Comparison of ENCODE assay signal across 13 mouse cellular contexts in the genomic region with DNA sequence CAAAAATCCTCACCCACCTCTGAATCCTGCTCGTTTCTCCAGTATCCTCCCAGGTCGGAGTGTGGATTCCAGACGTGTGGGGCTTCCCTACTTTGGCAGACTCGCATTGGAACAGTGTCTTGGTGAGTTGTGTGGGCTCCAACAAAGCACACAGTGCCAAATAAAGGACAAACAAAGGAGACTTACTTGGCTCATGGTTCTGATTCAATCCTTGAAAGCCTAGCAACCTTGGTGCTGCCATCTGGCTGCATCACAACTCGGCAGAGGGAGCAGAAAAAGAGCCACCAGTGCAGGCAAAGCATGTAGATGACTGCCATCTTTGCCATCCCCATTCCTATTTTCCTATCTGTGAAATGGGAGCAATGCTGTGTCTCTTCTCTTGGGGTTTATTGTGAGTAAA.
DNase-seq lines count a peak whose midpoint lies in the region.
"Had no signal": no experiment of that assay in that cellular context is flagged by ENCODE, and none has a peak within 500 bp of the region (broad histone marks: within the 10 kb centered on the region; RNA-seq: fewer than 3 reads in every experiment).

No protein-coding gene starts in this region.

- intact Hi-C loops in heart, postnatal 14 days (cut with DNase I), result loop anchor here (10.0 kb wide), 1 partner anchor 131 kb away; a partner anchor contains a TSS

- peak; percentile 7 to 28 for DNase-seq in heart, adult 18-20 months
- DNase-seq in heart, postnatal 14 days, result no peak
- peak; percentile 51 for DNase-seq in layer of hippocampus, adult 11-12 months (ENCODE audit: low spot score)
- DNase-seq in layer of hippocampus, postnatal 25 days (ENCODE audit: extremely low spot score in 1 of 2, low spot score in 1 of 2), result no peak
- DNase-seq in right cerebral cortex, postnatal 10 days (ENCODE audit: low spot score in 2 of 2), result peak; percentile 62 to 67
- no peak for DNase-seq in right cerebral cortex, postnatal 14 days
- no peak for DNase-seq in spleen, adult 18-20 months
- DNase-seq: adrenal gland, postnatal 36 days; cerebellum, postnatal 25 days; gastrocnemius, postnatal 36 days; kidney, adult 9 months; kidney, postnatal 36 days; thymus, postnatal 25 days had no signal

Comparison
In these comparisons a context has a peak if more than half of its experiments do, and no peak if none do; other contexts are left out.
1. DNase-seq: peak in heart, adult 18-20 months (2 of 2), layer of hippocampus, adult 11-12 months (single experiment) and right cerebral cortex, postnatal 10 days (2 of 2); none in heart, postnatal 14 days (0 of 2), layer of hippocampus, postnatal 25 days (0 of 2), right cerebral cortex, postnatal 14 days (single experiment) and spleen, adult 18-20 months (0 of 2).